Mouse (Mus musculus) brain, adult 2 months (tissue): ENCODE measurements around the gene Gosr2.

Source experiments
- DNase-seq: peaks from one replicate; pipeline ENCODE4 v3.0.0; 2011; ENCODE audit warnings: low read depth, low spot score

Gene Gosr2

DNA sequence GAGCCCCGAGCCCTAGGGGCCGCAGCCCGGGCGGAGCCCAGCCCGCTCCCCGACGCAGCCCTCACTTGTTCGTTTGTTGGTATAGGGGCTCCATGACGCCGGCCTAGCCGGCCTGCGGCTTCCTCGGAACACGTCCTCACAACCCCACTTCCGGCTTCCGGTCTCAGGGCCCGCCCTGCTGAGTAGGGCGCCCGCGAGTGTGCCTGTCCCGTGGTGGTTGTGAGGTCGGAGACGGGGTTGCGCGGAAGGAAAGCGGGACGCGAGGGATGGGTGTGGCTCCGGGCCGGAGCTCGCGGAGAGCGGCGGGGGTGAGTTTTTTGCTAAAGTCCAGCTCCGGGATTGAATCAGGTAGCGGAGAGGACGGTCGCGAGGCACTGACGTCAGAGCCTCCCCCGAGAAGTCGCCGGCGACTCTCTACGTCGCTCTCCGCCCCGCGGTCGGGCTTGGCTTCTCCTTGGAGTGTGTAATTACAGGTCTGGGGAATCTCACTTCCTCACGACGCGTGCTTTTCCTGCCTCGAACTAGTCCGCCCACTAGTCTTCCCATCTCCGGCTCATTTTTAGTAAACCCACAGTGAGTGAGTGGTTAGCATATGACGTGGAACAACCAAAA lies at the start of gene Gosr2:
Gene Gosr2 (minus strand): TSS at position 334 of the 612 bp plus-strand sequence.
- peak; percentile 95 for DNase-seq

- no peak for DNase-seq
Measured at GRCm38 (mm10) chr11:103735046-103735781, 37.5 kb upstream of the Gosr2 start.

GRCm38 (mm10) chr11:103734411-103735045 lies 36.8 kb upstream of the Gosr2 start:
- no peak for DNase-seq

GRCm38 (mm10) chr11:103733961-103734360 lies 36.3 kb upstream of the Gosr2 start:
- no peak for DNase-seq

DNA sequence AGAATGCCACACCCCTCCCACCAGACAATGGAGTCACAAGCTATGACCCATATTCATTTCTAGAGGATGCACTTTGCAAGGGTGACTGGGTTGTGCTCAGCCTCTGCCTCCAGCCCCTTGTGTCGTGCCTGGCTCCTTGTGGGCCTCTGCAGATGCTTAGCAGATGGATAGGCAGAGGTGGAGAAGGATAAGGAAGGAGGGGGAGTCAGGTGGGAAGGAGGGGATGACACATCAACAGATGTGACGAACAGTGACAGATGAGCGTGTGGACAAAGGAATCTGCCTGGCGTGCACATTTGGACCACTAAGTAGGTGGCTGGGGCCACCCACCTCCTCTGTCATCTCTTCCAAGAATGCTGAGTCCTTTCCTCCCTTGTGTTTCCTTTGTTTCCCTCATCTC lies 35.4 kb upstream of the Gosr2 start:
- DNase-seq = peak; percentile 79

GRCm38 (mm10) chr11:103732306-103732705 lies 34.6 kb upstream of the Gosr2 start:
- no peak for DNase-seq

DNA sequence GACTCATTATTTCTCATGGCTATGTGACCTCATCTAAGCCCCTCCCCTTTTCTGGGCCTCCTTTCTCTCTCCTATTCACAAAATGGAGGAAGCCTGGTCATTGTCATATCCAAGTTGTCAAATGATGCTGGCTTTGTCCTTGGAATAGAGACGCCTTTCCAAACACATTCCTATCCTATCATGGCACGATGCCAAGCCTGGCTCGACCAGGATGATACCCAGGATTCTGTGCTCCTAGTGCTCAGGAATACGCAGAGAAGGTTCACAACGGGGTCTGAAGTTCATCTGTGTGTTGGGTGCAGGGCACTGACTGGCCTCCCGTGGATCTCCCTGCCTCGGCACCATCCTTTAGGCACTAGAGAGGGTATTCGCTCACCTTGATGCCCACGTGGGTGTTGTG lies 33.9 kb upstream of the Gosr2 start:
- DNase-seq = no peak

GRCm38 (mm10) chr11:103729282-103729985 lies 31.7 kb upstream of the Gosr2 start:
- DNase-seq = peak; percentile 52

DNA sequence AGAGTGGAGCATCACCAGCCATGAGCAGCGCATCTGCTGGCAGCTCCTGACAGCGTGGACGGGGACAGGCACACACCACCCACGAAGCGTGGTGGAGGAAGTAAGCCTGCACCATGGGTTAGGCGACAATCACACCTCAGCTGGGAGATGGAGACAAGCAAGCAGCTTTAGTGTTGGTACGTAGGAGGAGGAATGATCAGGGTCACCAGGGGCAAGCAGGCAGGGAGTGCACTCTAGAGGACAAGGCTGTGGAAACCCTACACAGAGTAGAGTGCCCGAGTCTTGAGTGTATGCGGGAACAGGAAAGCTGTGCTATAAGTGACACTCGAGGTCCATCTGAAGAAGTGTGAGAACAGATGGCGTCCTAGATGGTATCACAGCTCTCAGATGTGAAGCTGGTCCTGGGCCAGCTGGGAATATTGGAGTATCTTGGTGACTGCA lies 26.7 kb upstream of the Gosr2 start:
- peak; percentile 82 for DNase-seq

DNA sequence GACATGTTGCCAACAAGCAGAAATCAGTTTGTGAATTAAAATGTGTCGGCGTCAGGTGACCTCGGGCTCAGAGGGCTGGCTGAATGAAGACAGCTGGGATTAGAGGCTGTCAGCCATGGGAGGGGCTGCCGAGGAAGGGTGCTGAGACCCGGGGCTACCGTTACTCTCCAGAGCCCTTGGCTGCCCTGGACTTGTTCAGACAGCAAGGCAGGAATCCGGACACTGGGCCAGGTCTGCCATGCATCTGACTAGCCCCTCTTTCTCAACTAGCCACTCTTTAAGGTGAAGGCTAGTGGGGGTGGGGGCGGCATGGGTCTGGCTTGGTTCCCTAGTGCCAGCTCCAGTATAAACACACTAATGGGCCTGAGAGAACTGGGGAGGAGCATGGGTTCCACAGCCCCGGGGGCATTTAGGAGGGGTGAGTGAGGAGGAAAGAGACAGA lies 24.4 kb upstream of the Gosr2 start:
- peak; percentile 52 for DNase-seq

GRCm38 (mm10) chr11:103721468-103722039 lies 23.9 kb upstream of the Gosr2 start:
- DNase-seq = peak; percentile 39

DNA sequence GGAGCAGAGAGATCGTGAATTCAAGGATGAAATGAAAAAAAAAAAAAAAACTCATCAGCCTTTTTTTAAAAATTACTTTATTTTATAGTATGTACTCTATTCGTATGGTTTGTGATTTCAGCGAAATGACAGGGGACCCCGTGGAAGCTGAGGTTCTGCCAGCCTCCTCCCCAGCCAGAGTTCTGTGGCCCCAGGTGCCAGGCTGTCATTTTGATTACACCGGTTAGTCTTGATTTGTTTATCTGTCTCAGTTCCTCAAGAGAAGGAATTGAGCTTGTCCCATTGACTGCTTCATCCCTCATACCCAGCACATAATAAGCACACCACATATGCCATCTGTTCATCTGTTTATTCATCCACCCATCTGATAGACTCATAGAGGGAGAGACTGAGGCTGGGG lies 21.7 kb upstream of the Gosr2 start:
- no peak for DNase-seq

- no peak for DNase-seq
Measured at GRCm38 (mm10) chr11:103716971-103717370, 19.3 kb upstream of the Gosr2 start.

GRCm38 (mm10) chr11:103714074-103714473 lies 16.4 kb upstream of the Gosr2 start:
- DNase-seq = no peak

DNA sequence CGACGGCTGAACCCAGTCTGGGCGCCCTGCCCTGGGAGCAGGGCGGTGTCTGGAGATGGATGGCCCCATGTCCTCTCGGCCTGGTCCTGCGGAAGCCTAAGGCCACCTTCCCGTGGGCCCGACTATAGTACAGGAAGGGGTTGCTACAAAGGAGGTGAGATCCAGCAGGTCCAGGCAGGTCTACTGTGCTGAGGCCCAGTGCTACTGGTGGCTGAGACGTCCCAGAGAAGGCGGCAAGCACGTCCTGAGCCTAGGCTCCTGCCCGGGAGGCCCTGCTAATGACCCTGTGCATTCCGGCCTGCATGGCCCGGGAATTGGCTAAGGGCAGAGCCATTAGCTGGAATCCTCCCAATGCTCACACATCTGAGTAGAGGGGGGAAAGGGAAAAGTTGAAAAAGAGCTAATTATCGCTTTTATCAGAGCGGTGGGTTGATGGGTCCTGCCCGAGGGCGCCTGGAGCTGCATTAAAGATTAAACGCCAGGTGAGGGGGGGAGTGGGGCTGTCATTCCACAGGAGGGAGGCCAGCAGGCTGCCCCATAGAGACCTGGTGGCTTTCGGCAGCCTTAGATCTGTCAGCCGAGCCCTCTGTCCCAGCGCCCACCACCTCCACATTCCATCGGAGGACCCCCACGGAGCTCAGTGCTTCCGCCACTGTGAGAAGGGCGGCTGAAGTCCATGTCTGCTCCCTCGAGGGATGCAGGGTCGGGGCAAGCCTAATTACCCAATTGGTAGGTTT lies 14.3 kb upstream of the Gosr2 start:
- DNase-seq = no peak

- no peak for DNase-seq
Measured at GRCm38 (mm10) chr11:103709982-103710381, 12.3 kb upstream of the Gosr2 start.

DNA sequence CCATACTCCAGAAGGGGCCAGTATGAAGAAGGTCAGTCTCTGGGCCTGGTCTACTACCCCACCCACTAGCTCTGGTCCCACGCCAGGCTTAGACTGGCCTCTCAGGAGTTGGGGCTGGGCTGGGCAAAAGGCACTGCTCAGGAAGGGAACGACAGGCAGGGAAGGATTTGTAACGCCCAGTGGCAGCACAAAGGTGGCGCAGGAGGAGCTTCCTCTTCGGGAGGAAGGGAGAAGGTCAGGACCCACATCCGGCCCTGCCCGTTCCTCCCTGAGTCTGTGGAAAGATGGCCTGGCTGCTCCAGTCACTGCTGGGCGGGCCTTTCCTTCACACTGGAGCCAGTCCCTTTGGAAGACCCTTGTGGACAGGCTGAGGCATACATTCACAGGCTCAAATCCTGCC lies 9.3 kb upstream of the Gosr2 start:
- no peak for DNase-seq

GRCm38 (mm10) chr11:103698226-103698625 lies 528 bp upstream of the Gosr2 start:
- DNase-seq = no peak

DNA sequence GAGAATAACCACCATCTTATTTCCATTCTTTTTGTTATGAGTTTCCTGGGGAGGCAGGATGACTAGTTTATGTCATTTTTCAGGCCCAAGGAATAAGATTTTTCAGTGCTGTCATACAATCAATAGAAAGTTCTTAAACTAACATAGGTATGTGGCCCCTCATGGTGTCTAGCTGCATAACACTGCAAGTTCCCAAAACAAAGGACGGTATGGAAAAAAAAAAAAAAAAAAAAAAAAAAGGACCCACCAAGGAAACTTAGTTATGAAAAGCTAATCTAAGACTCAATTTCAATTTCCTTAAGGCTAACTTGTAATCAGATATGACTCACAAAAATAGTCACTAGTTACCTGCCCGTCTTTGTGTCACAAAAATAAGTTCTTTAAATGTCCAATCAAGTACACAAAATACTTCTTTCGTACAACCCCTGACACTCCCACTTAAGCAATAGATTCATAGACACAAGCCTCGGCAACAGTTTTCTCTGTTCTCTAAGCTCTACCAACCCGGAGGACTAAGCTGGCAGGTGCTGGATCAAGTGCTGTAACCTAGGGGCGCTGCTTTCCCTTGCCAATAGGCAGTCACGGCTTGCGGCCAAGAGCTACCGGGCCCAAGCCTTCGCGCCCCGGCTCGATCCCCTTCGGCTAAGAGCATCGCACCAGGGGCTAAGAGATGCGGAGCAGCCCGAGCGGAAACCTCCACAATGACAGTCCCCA lies 690 bp downstream of the Gosr2 start:
- DNase-seq = no peak

DNA sequence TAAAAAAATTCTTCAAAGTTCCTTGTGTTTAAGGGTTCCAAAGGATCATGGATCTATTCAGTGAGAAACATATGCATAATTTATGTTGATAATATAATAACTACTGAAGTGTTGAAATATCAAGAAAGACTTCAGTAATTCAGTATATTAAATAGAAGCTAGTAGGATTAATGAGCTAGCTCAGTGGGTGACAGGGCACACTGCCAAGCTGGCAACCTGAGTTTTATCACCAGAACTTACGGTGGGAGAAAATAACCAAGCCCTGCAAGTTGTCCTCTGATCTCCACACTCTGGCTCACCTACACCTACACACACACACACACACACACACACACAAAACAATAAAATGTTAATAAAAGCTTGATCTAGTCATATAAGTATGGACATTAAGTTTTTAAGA lies 4.5 kb downstream of the Gosr2 start:
- no peak for DNase-seq
